Mouse (Mus musculus) cerebellum, adult 11-12 months (tissue): ENCODE measurements around the gene Isl1.

Experiments
- DNase-seq: peaks from one replicate; pipeline ENCODE4 v3.0.0; 2022

The Isl1 gene

GRCm38 (mm10) chr13:116294151-116294461 is 15.4 kb downstream of the Isl1 start:
- DNase-seq = no peak

- DNase-seq = no peak
Measured at GRCm38 (mm10) chr13:116293301-116294150, 16.0 kb downstream of the Isl1 start.

- no peak for DNase-seq
Measured at GRCm38 (mm10) chr13:116289655-116290054, 19.8 kb downstream of the Isl1 start.

GRCm38 (mm10) chr13:116279207-116279772 is 30.2 kb downstream of the Isl1 start:
- DNase-seq = no peak
